ENCODE assay signal across 11 mouse cellular contexts in the genomic region with DNA sequence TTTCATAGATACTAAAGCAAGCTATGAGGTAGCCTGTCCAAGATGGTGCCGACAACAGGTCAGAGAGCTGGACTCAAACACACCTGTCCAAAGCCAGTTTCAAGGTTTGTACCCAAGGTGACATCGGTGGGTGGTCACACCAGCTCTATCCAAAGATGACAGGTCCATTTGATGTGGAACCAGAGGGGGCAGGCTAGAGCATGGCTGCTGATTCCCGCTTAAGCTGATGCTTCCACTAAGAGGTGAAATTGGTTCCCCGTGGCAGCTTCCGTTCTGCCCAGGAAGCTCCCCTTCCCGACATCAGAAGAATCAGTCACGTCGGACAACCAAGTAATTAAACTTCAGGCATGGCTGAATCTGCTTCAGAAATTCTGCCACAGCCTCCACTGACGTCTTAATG. TPM values are rescaled to one million over a fixed set of nuclear protein-coding genes. Genes with fewer than 3 reads are reported as not detected.
DNase-seq lines count a peak whose midpoint lies in the region; ATAC-seq and TF ChIP-seq lines count a peak whose summit lies in the region.
"Had no signal": no experiment of that assay in that cellular context is flagged by ENCODE, and none has a peak within 500 bp of the region (broad histone marks: within the 10 kb centered on the region; RNA-seq: fewer than 3 reads in every experiment).

No protein-coding gene starts in this region.

- no peak overlapping the region for H3K4me2 ChIP-seq in forebrain, embryonic 15.5 days (replicated peaks)
- H3K4me2 ChIP-seq: midbrain, embryonic 15.5 days had no signal

- H3K4me3 ChIP-seq in testis, adult 2 months (ENCODE audit: control insufficient read depth, low read depth, low read length) = no peak overlapping the region
- no peak overlapping the region for H3K4me3 ChIP-seq in forebrain, embryonic 15.5 days
- H3K4me3 ChIP-seq: midbrain, embryonic 15.5 days had no signal

- no peaks in the 10 kb centered on the region for H3K9me3 ChIP-seq in forebrain, embryonic 15.5 days
- H3K9me3 ChIP-seq: midbrain, embryonic 15.5 days had no signal

- H3K27me3 ChIP-seq in testis, adult 2 months (ENCODE audit: control insufficient read depth, insufficient read depth, low read length) = no peaks in the 10 kb centered on the region
- no peaks in the 10 kb centered on the region for H3K27me3 ChIP-seq in forebrain, embryonic 15.5 days
- H3K27me3 ChIP-seq: midbrain, embryonic 15.5 days had no signal

- H3K9ac ChIP-seq in forebrain, embryonic 15.5 days (replicated peaks) = no peak overlapping the region
- H3K9ac ChIP-seq: midbrain, embryonic 15.5 days had no signal

- H3K36me3 ChIP-seq in testis, adult 2 months (ENCODE audit: control insufficient read depth, insufficient read depth, low read length) = no peaks in the 10 kb centered on the region
- H3K36me3 ChIP-seq in forebrain, embryonic 15.5 days = no peaks in the 10 kb centered on the region
- H3K36me3 ChIP-seq: midbrain, embryonic 15.5 days had no signal

- H3K4me1 ChIP-seq in testis, adult 2 months (ENCODE audit: control insufficient read depth, insufficient read depth, low read length) = no peaks in the 10 kb centered on the region
- peaks cover 19% of the 10 kb centered on the region for H3K4me1 ChIP-seq in forebrain, embryonic 15.5 days

- peak; percentile 15 for DNase-seq in embryo, embryonic 10.5 days (ENCODE audit: low spot score)
- DNase-seq in embryo, embryonic 9.5 days (ENCODE audit: extremely low spot score) = no peak
- peak; percentile 40 to 55 for DNase-seq in kidney, postnatal 4 days
- DNase-seq in kidney, adult 18-20 months = no peak
- no peak for DNase-seq in testis, postnatal 14 days (ENCODE audit: low spot score)
- DNase-seq: kidney, adult 11 months; lung, adult 2 months had no signal

- peak; percentile 21; the same call in 1 of the 2 replicates for TF ChIP-seq CTCF in testis, adult 2 months (IDR thresholded peaks at IDR 0.05; ENCODE audit: control insufficient read depth, insufficient read depth, insufficient replicate concordance, low read depth, low read length)

- H3K27ac ChIP-seq in testis, adult 2 months (ENCODE audit: control insufficient read depth, insufficient read depth, low read depth, low read length) = no peak overlapping the region
- H3K27ac ChIP-seq in forebrain, embryonic 15.5 days (replicated peaks) = no peak overlapping the region

- WGBS in forebrain, embryonic 15.5 days = 70% methylated on average over 9 of the region's 9 CpGs

- no peak for TF ChIP-seq POLR2A in testis, adult 2 months (IDR thresholded peaks at IDR 0.05; ENCODE audit: control insufficient read depth, low read depth, low read length)

- no peak for ATAC-seq in CD4-positive, CD25-positive, alpha-beta regulatory T cell, adult 4 months
- ATAC-seq in forebrain, embryonic 15.5 days (replicated peaks) = no peak
- ATAC-seq: midbrain, embryonic 15.5 days had no signal

RNA-seq across cellular contexts. Expression of a gene that starts 5.4 kb away (rescaled TPM):
- 0.13 TPM in 1 of 2 replicates, not detected in the other for polyA plus RNA-seq in testis, adult 2 months (2012; rRNA removed)
- polyA plus RNA-seq in CD4-positive, CD25-positive, alpha-beta regulatory T cell, adult 4 months (2017; shearing (Covaris generic)) = under 1 TPM in 1 of 2 experiments, not detected in 1; 0.36 TPM
- polyA plus RNA-seq in forebrain, embryonic 15.5 days (2015; fragmentation: Nextera tagmentation; extraction: Ambion mirVana) = 0.06 TPM in 1 of 2 replicates, not detected in the other
- polyA plus RNA-seq: lung, adult 2 months had no signal

Comparison
In these comparisons a context has a peak if more than half of its experiments do, and no peak if none do; other contexts are left out.
1. DNase-seq: peak in embryo, embryonic 10.5 days (single experiment) and kidney, postnatal 4 days (2 of 2); none in embryo, embryonic 9.5 days (single experiment), kidney, adult 18-20 months (single experiment) and testis, postnatal 14 days (single experiment).